Mouse (Mus musculus) large intestine, adult 2 months (tissue): ENCODE results near the gene Dnah7a. TPM values are rescaled to one million over a fixed set of nuclear protein-coding genes. Genes with fewer than 3 reads are reported as not detected.
"Not testable (repeated sequence)": the region's sequence is repeated elsewhere in the genome, so short reads cannot be mapped to it uniquely, and the experiment has no call there.

Source experiments
- DNase-seq: peaks from one replicate; pipeline ENCODE4 v3.0.0-alpha.2; 2012; ENCODE audit warnings: low read depth, low spot score
- WGBS: fragments of 180-500 bp; shearing (Covaris S2); methylation state at CpG from one replicate; pipeline ENCODE4 v1.1.7; 2018; 5-methylcytosine and 5-hydroxymethylcytosine counted together
- polyA plus RNA-seq: library from polyadenylated mRNA; depleted of rRNA; stranded (reverse); fragments of >200 nt; gene quantifications from 2 replicates; pipeline ENCODE4 v1.2.3, GENCODE M21; 2012; rRNA removed

Gene Dnah7a
- polyA plus RNA-seq, 1 experiment: under 0.01 TPM

DNA sequence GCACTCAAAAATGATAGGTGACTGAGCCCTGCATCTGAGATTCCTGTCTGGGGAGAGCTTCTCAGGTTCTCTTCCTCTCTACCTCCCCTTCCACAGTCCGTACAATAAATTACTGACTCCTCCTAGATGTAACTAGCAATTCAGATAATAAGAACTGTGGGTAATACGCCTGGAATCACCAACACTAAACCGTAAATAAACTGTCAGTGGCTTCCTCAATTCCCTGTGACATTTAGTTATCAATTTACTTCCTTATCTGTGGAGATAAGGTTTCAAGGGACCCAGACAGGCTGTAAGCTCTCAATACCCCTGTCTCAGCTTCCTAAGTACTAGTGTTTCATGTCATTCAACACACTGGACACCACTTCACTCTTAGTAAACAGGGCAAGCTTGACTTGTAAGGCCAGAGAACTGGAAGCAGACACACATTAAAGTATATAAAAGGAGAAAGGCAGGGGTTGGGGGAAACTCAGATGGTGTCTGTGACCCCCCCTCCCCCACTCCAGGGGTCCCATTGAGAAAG lies 300.7 kb downstream of the Dnah7a start:
- DNase-seq: no peak
- WGBS: 30% methylated on average over 3 of the region's 3 CpGs

DNA sequence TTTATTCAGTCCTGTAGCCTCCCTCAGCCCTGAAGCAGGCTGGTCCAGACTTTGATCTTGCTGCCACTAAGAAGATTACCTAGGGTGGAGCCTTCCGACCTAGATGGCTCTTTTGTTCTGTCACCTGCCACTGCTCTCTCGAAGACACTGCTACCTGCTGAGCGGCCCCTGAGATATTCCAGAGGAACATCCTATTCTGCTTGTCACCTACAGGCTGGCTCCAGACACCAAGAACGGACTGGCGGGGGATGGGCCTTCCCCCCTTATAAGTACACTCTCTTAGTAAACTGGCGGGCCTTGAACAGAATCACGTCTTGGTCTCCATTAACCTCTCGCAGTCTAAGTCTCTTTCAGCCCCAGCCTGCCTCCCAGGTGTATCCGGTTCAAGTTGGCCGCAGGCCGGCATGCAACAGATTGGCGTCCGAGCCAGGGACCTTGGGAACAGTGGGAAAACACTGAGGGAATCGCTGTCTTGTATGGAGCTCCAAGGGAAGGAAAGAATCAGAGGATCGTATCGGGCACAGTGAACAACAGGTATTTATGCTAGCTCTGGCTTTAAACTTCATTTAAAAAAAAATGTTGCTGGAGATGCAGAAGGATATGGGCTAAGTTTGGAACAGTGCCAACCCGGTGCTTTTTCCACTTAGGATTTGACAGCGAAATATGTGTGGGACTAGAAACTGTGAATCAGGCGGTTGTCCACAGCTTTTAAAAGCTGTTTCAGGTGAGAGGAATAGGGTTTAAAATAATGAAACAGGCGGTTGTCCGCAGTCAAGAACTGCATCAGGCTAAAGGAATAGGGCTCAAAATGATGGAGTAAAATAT lies 312.4 kb downstream of the Dnah7a start:
- WGBS: 39% methylated on average over 21 of the region's 21 CpGs
- not testable (repeated sequence) for DNase-seq

DNA sequence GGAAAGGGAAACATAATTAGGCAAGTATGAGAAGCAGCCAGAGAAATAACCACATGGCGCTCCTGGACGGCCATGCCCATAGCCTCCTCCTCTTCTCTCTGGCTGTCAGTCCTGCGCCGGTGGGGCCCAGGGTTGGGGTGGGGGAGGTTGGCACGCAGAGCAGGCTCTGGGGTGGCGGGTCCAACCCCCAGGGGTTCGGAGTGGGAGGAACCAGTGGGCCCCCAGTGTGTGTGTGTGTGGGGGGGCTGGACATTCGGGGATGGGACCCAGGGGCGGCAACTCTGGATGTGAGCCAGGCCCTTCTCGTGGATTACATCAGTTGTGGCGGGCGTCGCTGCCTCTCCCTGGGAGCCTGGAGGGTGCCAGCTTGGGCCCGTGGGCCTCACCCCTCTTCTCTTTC lies 317.8 kb downstream of the Dnah7a start:
- DNase-seq: no peak
- 91% methylated on average over 14 of the region's 14 CpGs for WGBS

DNA sequence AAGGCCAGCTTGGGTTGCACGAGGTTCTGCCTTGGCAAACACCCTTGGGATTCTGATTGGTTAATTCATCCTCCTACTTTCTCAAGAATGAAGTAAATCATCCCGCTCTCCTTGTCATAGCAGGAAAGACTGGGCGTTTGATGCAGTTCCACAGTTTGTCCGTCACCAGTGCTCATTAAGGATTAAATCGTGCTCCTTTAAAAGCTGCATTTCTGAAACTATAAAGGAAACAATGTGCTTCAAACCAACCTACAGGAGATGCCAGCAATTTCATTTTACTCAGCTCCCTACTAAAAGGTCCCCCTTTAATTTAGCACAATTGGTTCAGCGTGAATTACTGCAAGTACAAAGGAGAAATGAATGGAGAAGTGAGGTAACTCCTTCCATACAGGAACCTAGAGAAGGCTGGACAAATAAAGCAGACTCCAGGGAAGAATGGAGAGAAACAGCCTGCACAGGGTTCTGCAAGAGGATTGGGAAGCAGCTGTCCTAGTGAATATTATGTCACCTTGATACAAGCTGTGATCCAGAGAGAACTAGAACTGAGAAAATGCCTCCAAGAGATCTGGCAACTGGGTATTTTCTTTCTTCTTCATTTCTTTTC lies 322.4 kb downstream of the Dnah7a start:
- WGBS: 58% methylated on average over 6 of the region's 6 CpGs
- DNase-seq: no peak

DNA sequence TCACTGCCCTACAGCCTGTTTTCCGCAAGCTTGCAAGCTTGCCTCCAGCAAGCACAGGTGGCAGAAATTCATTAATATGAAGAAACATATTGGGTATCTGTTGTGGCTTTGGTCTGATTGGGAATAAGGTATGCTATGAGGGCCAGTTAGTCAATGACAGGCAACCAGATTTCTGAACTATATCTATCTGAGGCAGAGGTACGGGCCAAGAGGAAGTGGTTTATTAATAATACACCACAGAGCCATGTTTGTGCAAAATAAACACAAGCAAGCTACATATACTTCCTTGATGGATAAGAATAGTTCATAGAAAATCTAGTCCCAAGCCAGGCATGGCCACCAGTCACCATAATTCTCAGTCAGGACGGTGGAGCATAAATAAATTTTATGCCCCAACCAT lies 328.9 kb downstream of the Dnah7a start:
- 61% methylated on average over 3 of the region's 3 CpGs for WGBS
- no peak for DNase-seq

DNA sequence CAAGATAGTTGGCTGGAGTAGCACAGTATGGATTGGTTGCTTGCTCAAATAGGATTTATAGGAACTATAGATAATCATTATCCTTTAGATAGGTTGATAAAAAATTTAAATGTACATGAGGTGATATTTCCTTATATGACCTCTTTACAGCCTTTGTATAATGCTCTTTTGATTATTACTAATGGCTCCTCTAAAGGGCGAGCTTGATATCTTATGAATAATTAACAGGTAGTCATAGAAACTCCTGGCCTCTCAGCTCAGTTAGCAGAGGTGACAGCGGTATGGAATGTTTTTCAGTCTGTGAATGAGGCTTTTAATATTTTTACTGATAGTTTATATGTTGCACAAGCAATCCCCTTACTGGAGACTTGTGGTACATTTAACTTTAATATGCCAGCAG lies 330.6 kb downstream of the Dnah7a start:
- 66% methylated on average over 2 of the region's 2 CpGs for WGBS

DNA sequence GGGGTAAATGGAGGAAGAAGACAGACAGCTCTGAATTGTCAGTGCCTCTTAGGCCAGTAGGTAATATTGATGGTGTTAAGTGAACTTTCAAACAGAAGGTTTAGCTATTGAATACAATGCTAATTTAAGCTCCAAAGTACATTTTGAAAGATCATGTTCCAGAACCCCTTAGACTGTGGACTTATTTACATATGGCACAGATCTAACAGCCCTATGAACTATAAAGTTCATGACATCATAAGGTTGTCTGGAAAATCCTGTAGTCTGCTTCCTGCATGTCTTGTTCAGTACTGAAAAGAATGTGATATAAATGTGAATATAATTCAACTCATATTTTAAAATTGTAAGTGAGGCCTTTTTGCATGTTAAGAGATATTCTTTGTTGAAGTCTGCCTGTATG lies 347.6 kb downstream of the Dnah7a start:
- peak; percentile 6 for DNase-seq

More for the DNA sequence above, 330.6 kb downstream of the Dnah7a start:
- not testable (repeated sequence) for DNase-seq

DNA sequence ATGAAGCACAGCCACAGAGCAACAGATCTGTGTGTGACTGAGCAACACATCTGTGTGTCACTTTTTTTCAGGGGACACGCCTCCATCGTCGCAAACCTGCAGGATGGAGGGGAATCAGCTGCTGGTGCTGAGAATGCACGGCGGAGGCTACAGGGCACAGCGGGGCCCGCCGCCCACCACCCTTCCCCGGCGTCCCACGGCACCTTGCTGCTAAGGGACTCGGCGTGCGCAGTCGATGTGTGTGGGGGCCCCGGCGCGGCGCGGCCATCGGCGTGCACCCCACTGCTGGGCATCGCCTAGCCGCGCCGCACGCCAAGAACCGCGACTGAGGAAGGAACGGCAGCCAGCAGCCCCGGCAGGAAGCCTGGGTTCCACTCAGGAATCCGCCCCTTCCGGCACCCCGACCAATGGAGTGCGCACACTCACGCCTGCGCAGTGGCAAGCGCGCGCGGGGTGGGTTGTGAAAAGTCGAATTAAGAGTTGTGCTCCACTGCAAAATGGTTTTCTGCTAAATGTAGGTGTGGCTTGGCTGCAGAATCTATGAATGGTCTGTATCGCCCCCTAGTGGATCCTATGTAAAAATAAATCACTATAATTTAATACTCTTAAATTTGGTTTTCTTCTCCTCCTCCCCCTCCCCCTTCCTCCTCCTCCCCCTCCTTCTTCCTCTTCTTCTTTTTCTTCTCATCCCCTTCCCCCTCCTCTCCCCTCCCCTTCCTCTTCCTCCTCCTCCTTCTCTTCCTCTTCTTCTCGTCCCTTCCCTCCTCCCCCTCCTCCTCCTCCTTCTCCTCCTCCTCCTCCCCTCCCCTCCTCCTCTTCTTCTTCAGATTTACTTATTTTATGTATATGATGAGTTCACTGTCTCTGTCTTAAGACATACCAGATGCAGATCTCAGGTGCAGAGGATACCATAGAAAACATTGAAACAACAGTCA lies 354.0 kb downstream of the Dnah7a start, which contains the start of the genes Asdurf, Gm28551 and Asnsd1:
Gene Asdurf, minus strand, starts transcription at position 293 of the 935 bp plus-strand sequence.
Gene Gm28551, minus strand, starts transcription at position 341 of the 935 bp plus-strand sequence.
Gene Asnsd1, minus strand, starts transcription at position 426 of the 935 bp plus-strand sequence.
- under 1% methylated on average over 44 of the region's 44 CpGs for WGBS
- peak; percentile 92 for DNase-seq

Other genes with a start within 250 kb of the Dnah7a start
- 14.5 and 21.2 TPM in 2 replicates for gene Stk17b, start 78.4 kb upstream of the Dnah7a start, polyA plus RNA-seq